Mouse (Mus musculus) ES-Bruce4 (cell line): Measurements from ENCODE around the gene Cep83. TPM values are rescaled to one million over a fixed set of nuclear protein-coding genes. Genes with fewer than 3 reads are reported as not detected.
"Not testable (repeated sequence)": the region's sequence is repeated elsewhere in the genome, so short reads cannot be mapped to it uniquely, and the experiment has no call there.

Experiments
- H3K27ac ChIP-seq: 2 replicates; pipeline ENCODE4 v1.5.1; 2012; ENCODE audit warnings: low read length, inconsistent platforms; ENCODE audit not compliant: insufficient read depth
- H3K27me3 ChIP-seq: 2 replicates; pipeline ENCODE4 v1.6.1; 2012; ENCODE audit warnings: mild to moderate bottlenecking, low read length, inconsistent platforms; ENCODE audit not compliant: control insufficient read depth, poor library complexity, insufficient read depth, severe bottlenecking
- H3K36me3 ChIP-seq: 2 replicates; pipeline ENCODE4 v1.6.1; 2012; ENCODE audit warnings: inconsistent platforms, mild to moderate bottlenecking, low read length, moderate library complexity; ENCODE audit not compliant: control insufficient read depth, poor library complexity, insufficient read depth, severe bottlenecking
- H3K4me1 ChIP-seq: one replicate; pipeline ENCODE4 v1.8.1; 2011; ENCODE audit warnings: low read length; ENCODE audit not compliant: control insufficient read depth, insufficient read depth
- H3K4me3 ChIP-seq: 2 replicates; pipeline ENCODE4 v1.5.1; 2011; ENCODE audit warnings: low read depth, mild to moderate bottlenecking, low read length
- H3K9ac ChIP-seq: 2 replicates; pipeline ENCODE4 v1.6.1; 2012; ENCODE audit warnings: low read depth, mild to moderate bottlenecking, inconsistent platforms; ENCODE audit not compliant: poor library complexity, severe bottlenecking
- H3K9me3 ChIP-seq: replicated peaks from 2 replicates; pipeline ENCODE4 v1.6.1; 2012; ENCODE audit warnings: mild to moderate bottlenecking, low read length, inconsistent platforms; ENCODE audit not compliant: control insufficient read depth, poor library complexity, insufficient read depth, severe bottlenecking
- CTCF ChIP-seq: IDR thresholded peaks from one replicate; pipeline ENCODE4 v1.8.1; 2011; ENCODE audit warnings: low read depth, low read length
- EP300 ChIP-seq: IDR thresholded peaks from 2 replicates; pipeline ENCODE4 v1.6.1; 2011; ENCODE audit warnings: low read depth, low read length; ENCODE audit not compliant: insufficient read depth
- POLR2A ChIP-seq: IDR thresholded peaks from one replicate; pipeline ENCODE4 v1.8.1; 2011; ENCODE audit warnings: low read length; ENCODE audit not compliant: insufficient read depth
- polyA plus RNA-seq: library from polyadenylated mRNA; stranded (reverse); fragments of >200 nt; gene quantifications from 2 replicates; pipeline ENCODE4 v1.2.4, GENCODE M21; 2011; ENCODE audit warnings: low read depth; ENCODE audit not compliant: missing spikeins, insufficient read depth, insufficient read length

The Cep83 gene
- polyA plus RNA-seq, 1 experiment: 52.7 TPM

- H3K27me3 ChIP-seq: no peaks in the 10 kb centered on the region
- no peak overlapping the region for H3K27ac ChIP-seq
- H3K4me1 ChIP-seq: peaks cover 2% of the 10 kb centered on the region
- peaks cover 3% of the 10 kb centered on the region for H3K9me3 ChIP-seq
- H3K4me3 ChIP-seq: no peak overlapping the region
- TF ChIP-seq CTCF (no peak), POLR2A (no peak), EP300 (no peak)
- no peak overlapping the region for H3K9ac ChIP-seq
- H3K36me3 ChIP-seq: no peaks in the 10 kb centered on the region
Measured at GRCm38 (mm10) chr10:94709622-94710319, 21.3 kb downstream of the Cep83 start.

GRCm38 (mm10) chr10:94710320-94710695, 21.9 kb downstream of the Cep83 start:
- Histone ChIP-seq H3K9ac (no peak overlapping the region), H3K36me3 (no peaks in the 10 kb centered on the region), H3K4me1 (peaks cover 2% of the 10 kb centered on the region), H3K27me3 (no peaks in the 10 kb centered on the region), H3K27ac (no peak overlapping the region), H3K9me3 (peaks cover 3% of the 10 kb centered on the region), H3K4me3 (no peak overlapping the region)
- TF ChIP-seq POLR2A (no peak), CTCF (no peak), EP300 (no peak)

DNA sequence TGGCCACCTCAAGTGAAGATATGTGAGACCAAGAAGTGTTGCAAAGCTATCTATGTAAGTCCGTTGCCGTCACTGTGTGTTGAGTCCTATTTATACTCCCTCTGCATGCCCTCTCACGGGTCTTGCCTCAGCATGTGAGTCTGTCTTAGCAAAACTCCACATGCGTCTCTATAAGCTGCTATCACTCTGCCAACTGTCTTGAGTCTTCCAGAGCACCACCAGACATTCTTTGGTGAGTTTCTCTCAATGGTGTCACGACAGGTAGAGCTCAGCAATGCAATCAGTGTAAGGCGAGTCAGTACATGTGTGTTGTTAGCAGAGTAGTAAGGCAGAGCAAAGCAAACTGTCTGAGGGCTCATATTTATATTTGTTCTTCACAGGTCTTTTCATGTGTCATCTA, 31.8 kb downstream of the Cep83 start:
- H3K9ac ChIP-seq: no peak overlapping the region
- H3K27me3 ChIP-seq: no peaks in the 10 kb centered on the region
- no peak overlapping the region for H3K27ac ChIP-seq
- H3K4me1 ChIP-seq: no peaks in the 10 kb centered on the region
- H3K36me3 ChIP-seq: no peaks in the 10 kb centered on the region; the same call in 1 of the 2 replicates
- no peak overlapping the region for H3K4me3 ChIP-seq
- TF ChIP-seq CTCF (no peak), EP300 (no peak), POLR2A (no peak)
- H3K9me3 ChIP-seq: no peaks in the 10 kb centered on the region

- not testable (repeated sequence) for H3K27me3 ChIP-seq, H3K4me3 ChIP-seq, H3K36me3 ChIP-seq, H3K9ac ChIP-seq, H3K9me3 ChIP-seq, H3K27ac ChIP-seq, H3K4me1 ChIP-seq
Measured at GRCm38 (mm10) chr10:94728053-94728452, 39.6 kb downstream of the Cep83 start.

GRCm38 (mm10) chr10:94730445-94730844, 42.0 kb downstream of the Cep83 start:
- H3K4me3 ChIP-seq: no peak overlapping the region
- H3K27ac ChIP-seq: no peak overlapping the region
- H3K27me3 ChIP-seq: no peaks in the 10 kb centered on the region
- no peaks in the 10 kb centered on the region; the same call in none of the 2 replicates for H3K36me3 ChIP-seq
- H3K9ac ChIP-seq: no peak overlapping the region
- H3K9me3 ChIP-seq: no peaks in the 10 kb centered on the region
- TF ChIP-seq EP300 (no peak), POLR2A (no peak), CTCF (no peak)
- no peaks in the 10 kb centered on the region for H3K4me1 ChIP-seq

GRCm38 (mm10) chr10:94734829-94735228, 46.4 kb downstream of the Cep83 start:
- Histone ChIP-seq H3K9ac (no peak overlapping the region), H3K4me1 (no peaks in the 10 kb centered on the region), H3K27me3 (no peaks in the 10 kb centered on the region), H3K9me3 (no peaks in the 10 kb centered on the region), H3K4me3 (no peak overlapping the region), H3K27ac (no peak overlapping the region), H3K36me3 (no peaks in the 10 kb centered on the region)
- TF ChIP-seq POLR2A (no peak), CTCF (no peak), EP300 (no peak)
